Mouse (Mus musculus) liver, adult 2 months (tissue): ENCODE results near the gene Atp6ap1l.

Experiments
- CTCF ChIP-seq: fragments of 200-500 bp; IDR thresholded peaks from 2 replicates; pipeline ENCODE4 v1.5.1; 2011; ENCODE audit warnings: low read depth, low read length, control low read depth
- POLR2A ChIP-seq: fragments of 200-500 bp; IDR thresholded peaks from 2 replicates; pipeline ENCODE4 v1.6.1; 2011; ENCODE audit warnings: low read length, control low read depth; ENCODE audit not compliant: insufficient read depth; ENCODE audit errors: extremely low read depth

DNA sequence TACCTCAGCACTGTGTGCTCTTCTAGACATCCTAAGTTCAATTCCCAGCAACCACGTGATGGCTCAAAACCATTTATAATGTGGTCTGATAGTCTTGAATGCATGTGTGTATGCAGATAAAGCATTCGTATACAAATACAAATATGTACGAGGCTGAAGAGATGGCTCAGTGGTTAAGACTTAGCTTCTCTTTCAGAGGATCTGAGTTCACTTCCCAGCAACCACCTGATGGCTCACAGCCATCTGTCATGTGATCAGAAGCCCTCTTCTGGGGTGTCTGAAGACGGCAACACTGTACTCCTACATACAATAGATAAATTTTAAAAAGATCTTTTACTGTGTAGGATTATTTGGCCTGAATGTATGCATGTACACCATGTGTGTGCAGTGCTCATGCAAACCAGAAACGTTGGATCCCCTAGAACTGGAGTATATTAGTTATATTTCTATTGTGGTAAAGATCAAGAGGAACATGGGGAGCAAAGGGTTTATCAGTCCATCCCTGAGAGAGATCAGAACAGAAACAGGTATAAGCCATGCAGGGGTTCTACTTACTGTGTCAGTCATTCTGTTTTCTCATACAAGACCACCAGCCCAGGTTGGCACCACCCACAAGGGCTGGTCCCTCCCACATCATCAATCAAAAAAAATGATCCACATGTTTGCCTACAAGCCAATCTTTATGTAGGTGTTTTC lies 21.9 kb upstream of the Atp6ap1l start:
- no peak for TF ChIP-seq CTCF
- no peak for TF ChIP-seq POLR2A
